Mouse (Mus musculus) embryo, embryonic 9.5 days (tissue): ENCODE data around the gene Nrbp1.

Experiments
- DNase-seq: peaks from one replicate; pipeline ENCODE4 v3.0.0-alpha.2; 2017; ENCODE audit errors: extremely low spot score

The Nrbp1 gene

GRCm38 (mm10) chr5:31266101-31266500, 25.4 kb downstream of the Nrbp1 start:
- DNase-seq, result no peak

- no peak for DNase-seq
Observed at GRCm38 (mm10) chr5:31267686-31268085, 27.0 kb downstream of the Nrbp1 start.

GRCm38 (mm10) chr5:31273018-31273417, 32.4 kb downstream of the Nrbp1 start:
- DNase-seq, result no peak

GRCm38 (mm10) chr5:31279245-31279988, 38.8 kb downstream of the Nrbp1 start:
- no peak for DNase-seq

GRCm38 (mm10) chr5:31288225-31288624, 47.6 kb downstream of the Nrbp1 start:
- no peak for DNase-seq

GRCm38 (mm10) chr5:31288655-31289054, 48.0 kb downstream of the Nrbp1 start:
- DNase-seq, result no peak

- DNase-seq, result no peak
Observed at GRCm38 (mm10) chr5:31289626-31290230, 49.1 kb downstream of the Nrbp1 start.

GRCm38 (mm10) chr5:31290521-31291360, 50.1 kb downstream of the Nrbp1 start, which contains the start of gene Ift172:
TSS of gene Ift172 (minus strand) at chr5:31291116.
- DNase-seq, result peak; percentile 94

GRCm38 (mm10) chr5:31291361-31291688, 50.7 kb downstream of the Nrbp1 start:
- no peak for DNase-seq

GRCm38 (mm10) chr5:31294964-31295605, 54.4 kb downstream of the Nrbp1 start:
- DNase-seq, result peak; percentile 27

GRCm38 (mm10) chr5:31295606-31296141, 55.0 kb downstream of the Nrbp1 start, which contains the start of gene Fndc4:
TSS of gene Fndc4 (minus strand) at chr5:31296080.
- DNase-seq, result peak; percentile 83

GRCm38 (mm10) chr5:31297047-31297757, 56.5 kb downstream of the Nrbp1 start, which contains the start of gene Gckr:
TSS of gene Gckr (plus strand) at chr5:31297443.
- no peak for DNase-seq

- no peak for DNase-seq
Observed at GRCm38 (mm10) chr5:31297981-31298380, 57.3 kb downstream of the Nrbp1 start.

- DNase-seq, result no peak
Observed at GRCm38 (mm10) chr5:31298486-31298885, 57.8 kb downstream of the Nrbp1 start.
